Mouse (Mus musculus) heart, embryonic 12.5 days (tissue): Measurements from ENCODE around the gene Hyou1. TPM values are rescaled to one million over a fixed set of nuclear protein-coding genes. Genes with fewer than 3 reads are reported as not detected.
"Not testable (repeated sequence)": the region's sequence is repeated elsewhere in the genome, so short reads cannot be mapped to it uniquely, and the experiment has no call there.

ENCODE experiments used
- ATAC-seq: fragments of 200-750 bp; cut with Nextera tagmentation; 2 replicates; pipeline ENCODE4 v1.8.0; 2017; ENCODE audit warnings: moderate TSS enrichment, moderate library complexity; ENCODE audit not compliant: insufficient number of reproducible peaks, low FRiP score
- H3K27ac ChIP-seq: fragments of 300-500 bp; sonication (generic); 2 replicates; pipeline ENCODE4 v1.5.1; 2016; ENCODE audit warnings: mild to moderate bottlenecking, moderate library complexity; ENCODE audit not compliant: poor library complexity, severe bottlenecking
- H3K27me3 ChIP-seq: fragments of 300-500 bp; sonication (generic); replicated peaks from 2 replicates; pipeline ENCODE4 v1.6.1; 2016; ENCODE audit warnings: mild to moderate bottlenecking, moderate library complexity
- H3K36me3 ChIP-seq: fragments of 300-500 bp; sonication (generic); 2 replicates; pipeline ENCODE4 v1.6.1; 2016; ENCODE audit warnings: mild to moderate bottlenecking, moderate library complexity
- H3K4me1 ChIP-seq: fragments of 300-500 bp; sonication (generic); replicated peaks from 2 replicates; pipeline ENCODE4 v1.6.1; 2016; ENCODE audit warnings: mild to moderate bottlenecking
- H3K4me2 ChIP-seq: fragments of 300-500 bp; sonication (generic); 2 replicates; pipeline ENCODE4 v1.6.1; 2016; ENCODE audit warnings: mild to moderate bottlenecking, moderate library complexity
- H3K4me3 ChIP-seq: fragments of 300-500 bp; sonication (generic); 2 replicates; pipeline ENCODE4 v1.5.1; 2016; ENCODE audit warnings: mild to moderate bottlenecking
- H3K9ac ChIP-seq: fragments of 300-500 bp; sonication (generic); 2 replicates; pipeline ENCODE4 v1.6.1; 2016; ENCODE audit warnings: mild to moderate bottlenecking, moderate library complexity
- H3K9me3 ChIP-seq: fragments of 300-500 bp; sonication (generic); replicated peaks from 2 replicates; pipeline ENCODE4 v1.6.1; 2016; ENCODE audit warnings: mild to moderate bottlenecking, moderate library complexity
- WGBS: fragments of 180-500 bp; shearing (Covaris S2); methylation state at CpG from one replicate; pipeline ENCODE4 v1.1.7; 2016; 5-methylcytosine and 5-hydroxymethylcytosine counted together
- polyA plus RNA-seq: library from polyadenylated mRNA; unstranded; fragments of >200 nt; fragmentation: Nextera tagmentation; extraction: Ambion mirVana; gene quantifications from 2 replicates; pipeline ENCODE4 v1.2.1, GENCODE M21; 2016

Hyou1 gene
- 21.5 and 23.6 TPM in 2 replicates for polyA plus RNA-seq

GRCm38 (mm10) chr9:44379054-44379834 lies at the start of gene Hyou1:
Hyou1 (plus strand) TSS chr9:44379490.
- peak; percentile 99 for ATAC-seq
- H3K4me2 ChIP-seq = peak within 1 kb of the TSS; percentile 97
- H3K4me1 ChIP-seq = peaks cover 16% of the 10 kb centered on the region
- no peaks in the 10 kb centered on the region for H3K27me3 ChIP-seq
- H3K9ac ChIP-seq = peak within 1 kb of the TSS; percentile 88
- WGBS = under 1% methylated on average over 83 of the region's 83 CpGs
- H3K27ac ChIP-seq = peak within 1 kb of the TSS; percentile 87
- H3K36me3 ChIP-seq = peaks cover 33% of the 10 kb centered on the region
- H3K4me3 ChIP-seq = peak within 1 kb of the TSS; percentile 81
- no peaks in the 10 kb centered on the region for H3K9me3 ChIP-seq

- H3K27ac ChIP-seq = no peak overlapping the region
- H3K9me3 ChIP-seq = no peaks in the 10 kb centered on the region
- no peak for ATAC-seq
- WGBS = 94% methylated on average over 6 of the region's 6 CpGs
- no peaks in the 10 kb centered on the region for H3K27me3 ChIP-seq
- peaks cover 54% of the 10 kb centered on the region for H3K36me3 ChIP-seq
- H3K9ac ChIP-seq = no peak overlapping the region
- no peak overlapping the region for H3K4me3 ChIP-seq
- H3K4me2 ChIP-seq = no peak overlapping the region
- peaks cover 10% of the 10 kb centered on the region for H3K4me1 ChIP-seq
Measured at GRCm38 (mm10) chr9:44330736-44331135, 48.6 kb upstream of the Hyou1 start.

GRCm38 (mm10) chr9:44332918-44333638 lies 46.2 kb upstream of the Hyou1 start:
- Histone ChIP-seq H3K4me2 (no peak overlapping the region), H3K27ac (no peak overlapping the region), H3K4me3 (no peak overlapping the region), H3K36me3 (peaks cover 69% of the 10 kb centered on the region), H3K27me3 (no peaks in the 10 kb centered on the region), H3K4me1 (peaks cover 17% of the 10 kb centered on the region), H3K9me3 (no peaks in the 10 kb centered on the region), H3K9ac (no peak overlapping the region)
- no peak for ATAC-seq
- WGBS = 93% methylated on average over 13 of the region's 13 CpGs

GRCm38 (mm10) chr9:44334396-44335330 lies 44.6 kb upstream of the Hyou1 start, which contains the start of gene H2afx:
H2afx (plus strand) TSS chr9:44334694.
- peaks cover 70% of the 10 kb centered on the region for H3K36me3 ChIP-seq
- under 1% methylated on average over 91 of the region's 91 CpGs for WGBS
- H3K4me1 ChIP-seq = peaks cover 17% of the 10 kb centered on the region
- H3K27ac ChIP-seq = peak within 1 kb of the TSS; percentile 99
- no peaks in the 10 kb centered on the region for H3K27me3 ChIP-seq
- ATAC-seq = peak; percentile 93
- H3K4me2 ChIP-seq = peak within 1 kb of the TSS; percentile 69
- peak within 1 kb of the TSS; percentile 98 for H3K9ac ChIP-seq
- no peaks in the 10 kb centered on the region for H3K9me3 ChIP-seq
- peak within 1 kb of the TSS; percentile 95 for H3K4me3 ChIP-seq

GRCm38 (mm10) chr9:44335331-44336092 lies 43.8 kb upstream of the Hyou1 start:
- Histone ChIP-seq H3K36me3 (peaks cover 68% of the 10 kb centered on the region), H3K4me1 (peaks cover 17% of the 10 kb centered on the region), H3K4me2 (peak overlapping the region; percentile 69), H3K9me3 (no peaks in the 10 kb centered on the region), H3K9ac (peak overlapping the region; percentile 98), H3K27ac (peak overlapping the region; percentile 99), H3K27me3 (no peaks in the 10 kb centered on the region), H3K4me3 (peak overlapping the region; percentile 95)
- ATAC-seq = peak; percentile 15; the same call in 1 of the 2 replicates
- WGBS = under 1% methylated on average over 47 of the region's 50 CpGs

- H3K4me3 ChIP-seq = peak overlapping the region; percentile 95
- WGBS = 4% methylated on average over 5 of the region's 5 CpGs
- H3K4me2 ChIP-seq = peak overlapping the region; percentile 69
- H3K36me3 ChIP-seq = peaks cover 68% of the 10 kb centered on the region
- no peaks in the 10 kb centered on the region for H3K27me3 ChIP-seq
- no peaks in the 10 kb centered on the region for H3K9me3 ChIP-seq
- H3K4me1 ChIP-seq = peaks cover 17% of the 10 kb centered on the region
- ATAC-seq = no peak
- H3K27ac ChIP-seq = peak overlapping the region; percentile 99
- peak overlapping the region; percentile 98 for H3K9ac ChIP-seq
Measured at GRCm38 (mm10) chr9:44336093-44336406, 43.2 kb upstream of the Hyou1 start.

- Histone ChIP-seq H3K4me2 (peak overlapping the region; percentile 69), H3K36me3 (peaks cover 67% of the 10 kb centered on the region), H3K4me1 (peaks cover 18% of the 10 kb centered on the region), H3K9ac (peak overlapping the region; percentile 67), H3K4me3 (peak overlapping the region; percentile 95)
- H3K27me3 ChIP-seq, H3K27ac ChIP-seq, H3K9me3 ChIP-seq, ATAC-seq: not testable (repeated sequence)
- 37% methylated on average over 4 of the region's 4 CpGs for WGBS
Measured at GRCm38 (mm10) chr9:44336513-44336912, 42.8 kb upstream of the Hyou1 start.

- Histone ChIP-seq H3K36me3 (peaks cover 66% of the 10 kb centered on the region), H3K9ac (peak overlapping the region; percentile 67), H3K9me3 (no peaks in the 10 kb centered on the region), H3K4me3 (peak overlapping the region; percentile 95), H3K27ac (no peak overlapping the region), H3K4me2 (peak overlapping the region; percentile 69), H3K27me3 (no peaks in the 10 kb centered on the region), H3K4me1 (peaks cover 22% of the 10 kb centered on the region)
- 63% methylated on average over 3 of the region's 3 CpGs for WGBS
- no peak for ATAC-seq
Measured at GRCm38 (mm10) chr9:44336964-44337363, 42.3 kb upstream of the Hyou1 start.

GRCm38 (mm10) chr9:44337436-44338169 lies 41.7 kb upstream of the Hyou1 start:
- ATAC-seq = no peak
- Histone ChIP-seq H3K4me2 (peak overlapping the region; percentile 69), H3K9me3 (no peaks in the 10 kb centered on the region), H3K9ac (peak overlapping the region; percentile 67), H3K36me3 (peaks cover 61% of the 10 kb centered on the region), H3K27ac (peak overlapping the region; percentile 44), H3K4me1 (peaks cover 29% of the 10 kb centered on the region), H3K27me3 (no peaks in the 10 kb centered on the region), H3K4me3 (peak overlapping the region; percentile 95)
- 60% methylated on average over 9 of the region's 9 CpGs for WGBS

GRCm38 (mm10) chr9:44338574-44338973 lies 40.7 kb upstream of the Hyou1 start:
- H3K4me3 ChIP-seq = no peak overlapping the region
- WGBS = 84% methylated on average over 5 of the region's 5 CpGs
- no peaks in the 10 kb centered on the region for H3K27me3 ChIP-seq
- peaks cover 51% of the 10 kb centered on the region for H3K36me3 ChIP-seq
- no peak overlapping the region for H3K27ac ChIP-seq
- peaks cover 36% of the 10 kb centered on the region for H3K4me1 ChIP-seq
- H3K9me3 ChIP-seq = no peaks in the 10 kb centered on the region
- ATAC-seq = no peak
- peak overlapping the region; percentile 69; the same call in 1 of the 2 replicates for H3K4me2 ChIP-seq
- H3K9ac ChIP-seq = no peak overlapping the region
